Mouse (Mus musculus) stomach, postnatal 0 days (tissue): Measurements from ENCODE around the gene Trim11. TPM values are rescaled to one million over a fixed set of nuclear protein-coding genes. Genes with fewer than 3 reads are reported as not detected.

Source experiments
- ATAC-seq: fragments of 200-750 bp; cut with Nextera tagmentation; 2 replicates; pipeline ENCODE4 v1.8.0; 2017; ENCODE audit not compliant: low FRiP score, low TSS enrichment
- DNase-seq: peaks from one replicate; pipeline ENCODE4 v3.0.0-alpha.2; 2016; ENCODE audit warnings: low spot score
- H3K27ac ChIP-seq: fragments of 300-500 bp; sonication (generic); replicated peaks from 2 replicates; pipeline ENCODE4 v1.5.1; 2014; ENCODE audit warnings: mild to moderate bottlenecking, control low read depth
- H3K27me3 ChIP-seq: fragments of 300-500 bp; sonication (generic); 2 replicates; pipeline ENCODE4 v1.6.1; 2014; ENCODE audit warnings: low read length; ENCODE audit not compliant: control insufficient read depth, insufficient read depth
- H3K36me3 ChIP-seq: fragments of 300-500 bp; sonication (generic); 2 replicates; pipeline ENCODE4 v1.6.1; 2014; ENCODE audit warnings: low read length, mixed read lengths; ENCODE audit not compliant: control insufficient read depth, insufficient read depth
- H3K4me1 ChIP-seq: fragments of 300-500 bp; sonication (generic); replicated peaks from 2 replicates; pipeline ENCODE4 v1.6.1; 2014; ENCODE audit warnings: antibody characterized with exemption; ENCODE audit not compliant: control insufficient read depth, insufficient read depth
- H3K4me2 ChIP-seq: fragments of 300-500 bp; sonication (generic); replicated peaks from 2 replicates; pipeline ENCODE4 v1.6.1; 2014; ENCODE audit warnings: low read depth, mild to moderate bottlenecking, control low read depth, moderate library complexity
- H3K4me3 ChIP-seq: fragments of 300-500 bp; sonication (generic); 2 replicates; pipeline ENCODE4 v1.5.1; 2014; ENCODE audit warnings: low read depth, low read length, control low read depth
- H3K9ac ChIP-seq: fragments of 300-500 bp; sonication (generic); 2 replicates; pipeline ENCODE4 v1.6.1; 2014; ENCODE audit warnings: mild to moderate bottlenecking, low read length, control low read depth, mixed read lengths
- H3K9me3 ChIP-seq: fragments of 300-500 bp; sonication (generic); 2 replicates; pipeline ENCODE4 v1.6.1; 2016; ENCODE audit warnings: low read length; ENCODE audit not compliant: control insufficient read depth
- CTCF ChIP-seq: IDR thresholded peaks from 2 replicates; pipeline ENCODE4 v1.5.1; 2016; ENCODE audit warnings: antibody characterized with exemption, low read depth, mild to moderate bottlenecking, moderate library complexity
- EP300 ChIP-seq: optimal IDR thresholded peaks from 2 replicates; pipeline ENCODE3; 2016; ENCODE audit warnings: antibody characterized with exemption
- WGBS: fragments of 180-500 bp; shearing (Covaris S2); extraction: QIAGEN DNeasy Blood & Tissue Kit; methylation state at CpG from one replicate; pipeline ENCODE4 v1.1.7; 2014; 5-methylcytosine and 5-hydroxymethylcytosine counted together
- microRNA-seq: library from miRNA; unstranded; fragments of <30 nt; microRNA quantifications from one replicate; pipeline ENCODE4, GENCODE M21; 2016
- polyA plus RNA-seq: library from polyadenylated mRNA; unstranded; fragments of >200 nt; fragmentation: Nextera tagmentation; extraction: Ambion mirVana; gene quantifications from 2 replicates; pipeline ENCODE4 v1.2.1, GENCODE M21; 2015

Gene Trim11
- polyA plus RNA-seq, 1 experiment from 2014 or later, result 11.0 TPM

DNA sequence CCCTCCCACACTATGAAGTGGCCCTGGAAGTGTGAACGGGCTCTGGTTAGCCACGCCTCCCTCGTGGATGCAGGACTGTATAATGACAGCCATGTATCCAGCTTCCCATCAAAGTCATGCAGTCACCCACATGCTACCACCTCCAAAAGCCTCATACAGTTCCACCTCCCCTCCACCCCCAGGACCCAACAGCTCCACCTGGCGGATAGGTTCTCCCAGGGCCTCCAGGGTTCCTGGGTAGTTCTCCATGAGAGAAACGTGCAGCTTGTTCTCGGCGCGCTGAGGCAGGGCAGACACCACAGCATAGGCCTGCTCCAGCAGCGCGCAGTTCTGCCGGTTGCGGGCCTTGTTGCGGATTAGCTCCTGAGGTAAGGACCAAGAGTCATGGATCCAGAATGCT lies 51.1 kb downstream of the Trim11 start:
- Histone ChIP-seq H3K4me2 (no peak overlapping the region), H3K9ac (no peak overlapping the region), H3K27me3 (no peaks in the 10 kb centered on the region), H3K36me3 (no peaks in the 10 kb centered on the region), H3K27ac (no peak overlapping the region), H3K4me3 (no peak overlapping the region), H3K4me1 (no peaks in the 10 kb centered on the region), H3K9me3 (no peaks in the 10 kb centered on the region)
- 84% methylated on average over 13 of the region's 13 CpGs for WGBS
- DNase-seq (no peak), ATAC-seq (no peak)
- TF ChIP-seq EP300 (no peak), CTCF (peak; percentile 35; the same call in 1 of the 2 replicates)

Small RNAs within 50 kb of the gene (microRNA-seq; reads per million reads assigned to microRNA genes)
- gene Gm44313, result not detected

Other genes with a start within 250 kb of the Trim11 start
- 0.06 TPM in 1 of 2 replicates, not detected in the other for gene Olfr317, start 238.9 kb upstream of the Trim11 start, polyA plus RNA-seq
- not detected in 2 replicates for gene Olfr316, start 225.4 kb upstream of the Trim11 start, polyA plus RNA-seq
- not detected in 2 replicates for gene Olfr315, start 204.9 kb upstream of the Trim11 start, polyA plus RNA-seq
- not detected in 2 replicates for gene Olfr314, start 195.1 kb upstream of the Trim11 start, polyA plus RNA-seq
- 3.1 and 3.7 TPM in 2 replicates for gene Fam183b, start 176.1 kb upstream of the Trim11 start, polyA plus RNA-seq
- not detected in 2 replicates for gene Olfr313, start 163.1 kb upstream of the Trim11 start, polyA plus RNA-seq
- 0.04 TPM in 1 of 2 replicates, not detected in the other for gene Olfr312, start 148.9 kb upstream of the Trim11 start, polyA plus RNA-seq
- 0.08 TPM in 1 of 2 replicates, not detected in the other for gene Olfr311, start 138.8 kb upstream of the Trim11 start, polyA plus RNA-seq
- 2.4 and 2.6 TPM in 2 replicates for gene Gm12258, start 130.9 kb upstream of the Trim11 start, polyA plus RNA-seq
- gene 2810021J22Rik, start 110.9 kb upstream of the Trim11 start, polyA plus RNA-seq, result 2.6 and 3.2 TPM in 2 replicates
- 1.6 and 1.9 TPM in 2 replicates for gene Zfp39, start 73.9 kb upstream of the Trim11 start, polyA plus RNA-seq
- gene Btnl10, start 60.2 kb upstream of the Trim11 start, polyA plus RNA-seq, result 0.04 TPM in 1 of 2 replicates, not detected in the other
- gene Rnf187, start 39.2 kb upstream of the Trim11 start, polyA plus RNA-seq, result 136 and 140 TPM in 2 replicates
- gene Hist3h2ba, start 29.2 kb upstream of the Trim11 start, polyA plus RNA-seq, result 7.5 and 8.9 TPM in 2 replicates
- 18.7 and 19.1 TPM in 2 replicates for gene Hist3h2a, start 23.4 kb upstream of the Trim11 start, polyA plus RNA-seq
- gene Trim17, start 23.4 kb upstream of the Trim11 start, polyA plus RNA-seq, result 0.05 and 0.08 TPM in 2 replicates
- gene Obscn, start 158.3 kb downstream of the Trim11 start, polyA plus RNA-seq, result 0.24 and 0.28 TPM in 2 replicates
- gene Iba57, start 185.6 kb downstream of the Trim11 start, polyA plus RNA-seq, result 5.5 and 5.9 TPM in 2 replicates
- 2.1 and 2.4 TPM in 2 replicates for gene Gjc2, start 205.1 kb downstream of the Trim11 start, polyA plus RNA-seq
- gene Guk1, start 214.1 kb downstream of the Trim11 start, polyA plus RNA-seq, result 176 and 182 TPM in 2 replicates
- gene Mrpl55, start 224.4 kb downstream of the Trim11 start, polyA plus RNA-seq, result 90.3 and 90.9 TPM in 2 replicates
- 21.3 and 21.5 TPM in 2 replicates for gene 2310033P09Rik, start 230.2 kb downstream of the Trim11 start, polyA plus RNA-seq